Mouse (Mus musculus) liver, embryonic 16.5 days (tissue): ENCODE data around the gene Camta2. TPM values are rescaled to one million over a fixed set of nuclear protein-coding genes. Genes with fewer than 3 reads are reported as not detected.

Experiments
- ATAC-seq: fragments of 200-750 bp; cut with Nextera tagmentation; 2 replicates; pipeline ENCODE4 v1.8.0; 2017; ENCODE audit warnings: low read depth, mild to moderate bottlenecking, moderate number of reproducible peaks, moderate library complexity
- H3K27ac ChIP-seq: fragments of 300-500 bp; sonication (generic); 2 replicates; pipeline ENCODE4 v1.5.1; 2014; ENCODE audit warnings: mild to moderate bottlenecking, low read length
- H3K27me3 ChIP-seq: fragments of 300-500 bp; sonication (generic); 2 replicates; pipeline ENCODE4 v1.6.1; 2014; ENCODE audit warnings: low read depth, low read length, mixed read lengths; ENCODE audit not compliant: control insufficient read depth, insufficient read depth
- H3K36me3 ChIP-seq: fragments of 300-500 bp; sonication (generic); 2 replicates; pipeline ENCODE4 v1.6.1; 2014; ENCODE audit warnings: mild to moderate bottlenecking; ENCODE audit not compliant: control insufficient read depth, insufficient read depth
- H3K4me1 ChIP-seq: fragments of 300-500 bp; sonication (generic); 2 replicates; pipeline ENCODE4 v1.6.1; 2014; ENCODE audit warnings: low read depth, low read length, mixed read lengths; ENCODE audit not compliant: control insufficient read depth
- H3K4me2 ChIP-seq: fragments of 300-500 bp; sonication (generic); 2 replicates; pipeline ENCODE4 v1.6.1; 2014; ENCODE audit warnings: low read depth, low read length, mixed read lengths
- H3K4me3 ChIP-seq: fragments of 300-500 bp; sonication (generic); 2 replicates; pipeline ENCODE4 v1.5.1; 2014; ENCODE audit warnings: low read depth, mild to moderate bottlenecking, low read length
- H3K9ac ChIP-seq: fragments of 300-500 bp; sonication (generic); 2 replicates; pipeline ENCODE4 v1.6.1; 2014; ENCODE audit warnings: low read depth, low read length
- H3K9me3 ChIP-seq: fragments of 300-500 bp; sonication (generic); replicated peaks from 2 replicates; pipeline ENCODE4 v1.6.1; 2016; ENCODE audit warnings: low read length; ENCODE audit not compliant: control insufficient read depth
- WGBS: fragments of 180-500 bp; shearing (Covaris S2); extraction: QIAGEN DNeasy Blood & Tissue Kit; methylation state at CpG from one replicate; pipeline ENCODE4 v1.1.7; 2014; ENCODE audit not compliant: insufficient replicate concordance; 5-methylcytosine and 5-hydroxymethylcytosine counted together
- polyA plus RNA-seq: library from polyadenylated mRNA; unstranded; fragments of >200 nt; fragmentation: Nextera tagmentation; extraction: Ambion mirVana; gene quantifications from 2 replicates; pipeline ENCODE4 v1.2.1, GENCODE M21; 2015

The Camta2 gene
- polyA plus RNA-seq, 1 experiment from 2014 or later = 4.3 TPM

DNA sequence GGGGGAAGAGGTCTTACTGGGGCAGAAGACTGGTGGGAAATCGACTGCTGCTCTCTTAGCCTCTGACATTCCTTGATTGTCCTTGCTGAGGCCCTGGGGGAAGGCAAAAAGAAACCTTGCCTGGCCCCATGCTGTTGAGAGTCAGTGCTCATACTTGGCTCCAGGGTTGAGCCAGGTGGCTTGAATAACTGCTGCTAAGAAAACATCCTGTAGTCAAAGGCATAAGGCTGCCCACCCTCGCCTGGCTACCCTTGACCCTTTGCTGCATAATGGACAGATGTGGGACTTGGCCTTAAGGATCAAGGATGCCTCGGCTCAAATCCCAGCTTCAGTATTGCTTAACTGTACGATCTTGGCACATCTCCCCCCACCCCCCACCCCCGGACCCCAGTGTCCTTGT is 30.6 kb upstream of the Camta2 start:
- Histone ChIP-seq H3K9me3 (no peaks in the 10 kb centered on the region), H3K4me3 (no peak overlapping the region), H3K36me3 (no peaks in the 10 kb centered on the region; the same call in 1 of the 2 replicates), H3K27ac (no peak overlapping the region), H3K4me2 (no peak overlapping the region), H3K9ac (no peak overlapping the region), H3K27me3 (no peaks in the 10 kb centered on the region; the same call in 1 of the 2 replicates), H3K4me1 (no peaks in the 10 kb centered on the region)
- 53% methylated on average over 5 of the region's 5 CpGs for WGBS
- ATAC-seq = no peak

- H3K4me3 ChIP-seq = no peak overlapping the region
- no peaks in the 10 kb centered on the region; the same call in 1 of the 2 replicates for H3K27me3 ChIP-seq
- H3K9ac ChIP-seq = no peak overlapping the region
- WGBS = 63% methylated on average over 6 of the region's 6 CpGs
- no peak for ATAC-seq
- no peak overlapping the region for H3K27ac ChIP-seq
- H3K9me3 ChIP-seq = no peaks in the 10 kb centered on the region
- H3K36me3 ChIP-seq = no peaks in the 10 kb centered on the region; the same call in 1 of the 2 replicates
- H3K4me1 ChIP-seq = no peaks in the 10 kb centered on the region
- H3K4me2 ChIP-seq = no peak overlapping the region
Observed at GRCm38 (mm10) chr11:70715832-70716231, 27.9 kb upstream of the Camta2 start.

DNA sequence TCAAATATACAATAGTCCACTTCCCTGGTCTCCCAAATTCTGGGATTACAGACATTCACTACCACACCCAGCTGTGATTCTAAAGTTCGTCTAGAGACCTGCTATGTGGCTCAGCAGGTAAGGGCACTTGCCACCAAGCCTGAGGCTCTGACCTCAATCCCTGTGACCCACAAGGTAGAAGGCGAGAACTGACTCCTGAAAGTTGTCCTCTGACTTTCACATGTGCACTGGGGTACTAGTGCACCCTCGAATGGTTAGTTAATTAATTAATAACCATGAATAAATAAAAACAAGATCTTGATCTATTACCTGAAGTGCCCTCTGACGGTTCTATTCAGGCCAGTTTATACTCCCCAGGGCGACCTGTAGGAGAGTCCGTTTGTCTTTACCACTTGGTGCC is 25.3 kb upstream of the Camta2 start:
- ATAC-seq = no peak
- WGBS = 60% methylated on average over 6 of the region's 6 CpGs
- Histone ChIP-seq H3K4me3 (no peak overlapping the region), H3K9me3 (no peaks in the 10 kb centered on the region), H3K9ac (no peak overlapping the region), H3K4me1 (no peaks in the 10 kb centered on the region), H3K27ac (no peak overlapping the region), H3K4me2 (no peak overlapping the region), H3K27me3 (no peaks in the 10 kb centered on the region; the same call in 1 of the 2 replicates), H3K36me3 (no peaks in the 10 kb centered on the region; the same call in 1 of the 2 replicates)

DNA sequence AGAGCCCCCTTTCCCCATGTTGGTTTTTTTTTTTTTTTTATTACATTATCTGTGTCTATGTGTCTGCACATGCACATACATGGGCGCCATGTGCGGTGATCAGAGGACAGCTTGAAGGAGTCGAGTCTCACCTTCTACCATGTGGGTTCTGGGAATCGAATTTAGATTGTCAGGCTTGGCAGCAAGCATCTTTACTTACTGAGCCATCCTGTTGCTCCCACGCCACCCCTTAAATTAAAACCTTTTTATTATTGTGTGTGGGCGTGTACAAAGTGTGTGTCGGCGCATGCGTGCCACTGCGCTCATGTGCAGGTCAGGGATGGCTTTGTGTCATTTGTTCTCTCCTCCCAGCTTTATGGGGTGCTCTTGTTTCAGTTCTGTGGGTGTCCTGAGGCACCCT is 23.1 kb upstream of the Camta2 start:
- Histone ChIP-seq H3K4me3 (no peak overlapping the region), H3K27me3 (no peaks in the 10 kb centered on the region), H3K4me2 (no peak overlapping the region), H3K4me1 (no peaks in the 10 kb centered on the region), H3K9ac (no peak overlapping the region), H3K27ac (no peak overlapping the region), H3K36me3 (no peaks in the 10 kb centered on the region; the same call in 1 of the 2 replicates), H3K9me3 (no peaks in the 10 kb centered on the region)
- ATAC-seq = no peak
- WGBS = 80% methylated on average over 10 of the region's 10 CpGs

DNA sequence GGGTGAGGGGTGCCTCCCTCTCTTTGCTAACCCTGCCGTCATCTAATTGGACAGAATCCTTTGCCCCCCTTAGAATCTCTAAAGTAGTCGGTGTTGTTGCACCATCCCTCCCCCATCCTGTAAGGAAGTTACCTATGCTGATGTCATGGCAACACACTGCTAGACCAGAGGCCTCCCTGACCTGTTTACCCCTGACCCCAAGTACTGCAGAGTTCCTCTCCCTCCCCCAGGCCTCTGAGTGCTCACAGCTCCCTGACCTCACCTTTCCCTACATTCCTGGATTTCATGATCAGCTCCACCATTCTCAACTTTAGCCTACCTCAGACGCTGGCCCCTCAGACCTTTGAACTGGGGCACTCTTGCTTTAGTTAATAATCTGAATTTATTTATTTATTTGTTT is 18.2 kb upstream of the Camta2 start:
- Histone ChIP-seq H3K4me1 (peaks cover 9% of the 10 kb centered on the region), H3K27ac (no peak overlapping the region), H3K9me3 (no peaks in the 10 kb centered on the region), H3K4me3 (no peak overlapping the region), H3K9ac (no peak overlapping the region), H3K27me3 (peaks cover 4% of the 10 kb centered on the region), H3K4me2 (no peak overlapping the region), H3K36me3 (peaks cover 6% of the 10 kb centered on the region; the same call in 1 of the 2 replicates)
- 48% methylated on average over 3 of the region's 3 CpGs for WGBS
- ATAC-seq = peak; percentile 53; the same call in 1 of the 2 replicates

- WGBS = 50% methylated on average over 6 of the region's 6 CpGs
- Histone ChIP-seq H3K9ac (no peak overlapping the region), H3K27me3 (peaks cover 9% of the 10 kb centered on the region), H3K4me3 (no peak overlapping the region), H3K4me1 (peaks cover 17% of the 10 kb centered on the region), H3K9me3 (no peaks in the 10 kb centered on the region), H3K4me2 (0 out of 2 replicates have a peak overlapping the region, but pooled peaks have one; percentile 77), H3K36me3 (peaks cover 6% of the 10 kb centered on the region; the same call in 1 of the 2 replicates), H3K27ac (no peak overlapping the region)
- no peak for ATAC-seq
Observed at GRCm38 (mm10) chr11:70702781-70703180, 14.9 kb upstream of the Camta2 start.

DNA sequence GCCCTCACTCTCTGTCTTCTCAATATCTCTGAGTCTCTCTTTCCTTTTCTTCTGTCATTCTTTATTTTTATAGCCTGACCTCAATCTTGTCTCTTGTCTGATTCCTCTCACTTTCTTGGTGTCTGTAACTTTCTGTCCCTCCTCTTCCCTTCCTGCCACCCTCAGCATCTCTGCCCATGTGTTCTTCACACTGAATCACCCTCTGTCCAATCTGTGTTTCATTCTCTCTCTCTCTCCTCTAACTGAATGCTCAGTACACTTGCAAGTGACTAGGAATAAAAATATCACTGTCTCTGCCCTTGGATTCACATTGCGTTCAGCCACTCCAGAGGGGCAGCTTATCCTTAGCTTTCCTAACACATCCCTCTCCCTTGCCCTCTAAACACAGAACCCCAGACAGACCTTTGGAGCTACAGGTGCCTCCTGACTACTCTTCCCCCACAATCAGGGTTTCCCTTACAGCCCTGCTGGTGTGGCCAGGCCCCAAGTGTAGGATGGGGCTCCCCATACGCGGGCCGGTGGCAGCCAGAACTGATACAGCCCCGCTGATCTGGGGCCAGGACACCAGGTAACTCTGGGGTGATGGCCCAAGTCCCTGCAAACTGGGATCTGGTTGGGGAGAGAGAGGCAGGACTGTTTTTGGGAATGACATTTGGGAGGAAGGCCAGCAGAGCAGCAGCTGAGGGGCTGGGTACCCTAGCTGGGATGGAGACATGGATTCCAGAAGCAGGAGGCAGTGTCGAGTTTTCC is 14.3 kb upstream of the Camta2 start:
- Histone ChIP-seq H3K27ac (peak overlapping the region; percentile 29; the same call in 1 of the 2 replicates), H3K4me2 (peak overlapping the region; percentile 77), H3K4me3 (peak overlapping the region; percentile 68), H3K36me3 (peaks cover 6% of the 10 kb centered on the region; the same call in 1 of the 2 replicates), H3K9me3 (no peaks in the 10 kb centered on the region), H3K9ac (no peak overlapping the region), H3K27me3 (peaks cover 9% of the 10 kb centered on the region), H3K4me1 (peaks cover 17% of the 10 kb centered on the region)
- 75% methylated on average over 6 of the region's 6 CpGs for WGBS
- ATAC-seq = no peak

GRCm38 (mm10) chr11:70701221-70701955 is 13.5 kb upstream of the Camta2 start:
- Histone ChIP-seq H3K4me3 (peak overlapping the region; percentile 68), H3K27ac (peak overlapping the region; percentile 14; the same call in 1 of the 2 replicates), H3K9me3 (no peaks in the 10 kb centered on the region), H3K27me3 (peaks cover 9% of the 10 kb centered on the region), H3K36me3 (peaks cover 6% of the 10 kb centered on the region; the same call in 1 of the 2 replicates), H3K4me2 (peak overlapping the region; percentile 77), H3K4me1 (peaks cover 17% of the 10 kb centered on the region), H3K9ac (peak overlapping the region; percentile 76)
- no peak for ATAC-seq
- 15% methylated on average over 10 of the region's 10 CpGs for WGBS
